Mouse (Mus musculus) liver, embryonic 15.5 days (tissue): Measurements from ENCODE around the gene Asxl1. TPM values are rescaled to one million over a fixed set of nuclear protein-coding genes. Genes with fewer than 3 reads are reported as not detected.

ENCODE experiments used
- ATAC-seq: fragments of 200-750 bp; cut with Nextera tagmentation; 2 replicates; pipeline ENCODE4 v1.8.0; 2017; ENCODE audit warnings: moderate number of reproducible peaks, mild to moderate bottlenecking, moderate library complexity; ENCODE audit not compliant: insufficient read depth
- H3K27ac ChIP-seq: fragments of 300-500 bp; sonication (generic); replicated peaks from 2 replicates; pipeline ENCODE4 v1.5.1; 2015; ENCODE audit warnings: mild to moderate bottlenecking, inconsistent platforms
- H3K27me3 ChIP-seq: fragments of 300-500 bp; sonication (generic); 2 replicates; pipeline ENCODE4 v1.6.1; 2015; ENCODE audit warnings: mild to moderate bottlenecking, inconsistent platforms
- H3K36me3 ChIP-seq: fragments of 300-500 bp; sonication (generic); replicated peaks from 2 replicates; pipeline ENCODE4 v1.6.1; 2015; ENCODE audit warnings: moderate library complexity, mild to moderate bottlenecking, inconsistent platforms
- H3K4me1 ChIP-seq: fragments of 300-500 bp; sonication (generic); replicated peaks from 2 replicates; pipeline ENCODE4 v1.6.1; 2015; ENCODE audit warnings: inconsistent platforms
- H3K4me2 ChIP-seq: fragments of 300-500 bp; sonication (generic); 2 replicates; pipeline ENCODE4 v1.6.1; 2015; ENCODE audit warnings: moderate library complexity, mild to moderate bottlenecking, inconsistent platforms
- H3K4me3 ChIP-seq: fragments of 300-500 bp; sonication (generic); replicated peaks from 2 replicates; pipeline ENCODE4 v1.5.1; 2015; ENCODE audit warnings: mild to moderate bottlenecking, inconsistent platforms
- H3K9ac ChIP-seq: fragments of 300-500 bp; sonication (generic); 2 replicates; pipeline ENCODE4 v1.6.1; 2015; ENCODE audit warnings: moderate library complexity, mild to moderate bottlenecking, inconsistent platforms
- H3K9me3 ChIP-seq: fragments of 300-500 bp; sonication (generic); replicated peaks from 2 replicates; pipeline ENCODE4 v1.6.1; 2016; ENCODE audit warnings: inconsistent platforms
- WGBS: fragments of 180-500 bp; shearing (Covaris S2); methylation state at CpG from one replicate; pipeline ENCODE4 v1.1.7; 2015; ENCODE audit warnings: mixed read lengths; ENCODE audit not compliant: insufficient replicate concordance; 5-methylcytosine and 5-hydroxymethylcytosine counted together
- polyA plus RNA-seq: library from polyadenylated mRNA; unstranded; fragments of >200 nt; fragmentation: Nextera tagmentation; extraction: Ambion mirVana; gene quantifications from 2 replicates; pipeline ENCODE4 v1.2.1, GENCODE M21; 2015

The Asxl1 gene
- polyA plus RNA-seq, 1 experiment from 2014 or later = 6.4 TPM

DNA sequence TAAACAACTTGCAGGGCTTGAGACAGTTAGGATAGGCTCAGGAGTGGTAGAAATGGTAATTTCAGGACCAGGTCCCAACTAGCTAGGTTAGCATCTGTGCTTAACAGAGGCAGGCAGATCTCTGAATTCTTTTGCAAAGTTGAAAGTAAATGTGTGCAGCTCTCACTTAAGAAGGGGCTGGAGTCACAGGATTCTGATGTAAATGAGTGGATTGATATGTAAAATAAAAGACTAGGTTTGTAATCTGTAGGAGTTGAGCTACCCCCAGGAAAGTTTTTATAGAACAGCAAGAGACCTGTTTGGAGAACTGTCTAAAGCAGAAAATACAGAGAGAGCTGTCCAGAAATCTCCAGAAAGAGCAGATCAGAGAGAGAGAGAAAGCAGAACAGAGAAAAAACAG lies 25.2 kb downstream of the Asxl1 start:
- peaks cover 51% of the 10 kb centered on the region for H3K36me3 ChIP-seq
- no peak for ATAC-seq

DNA sequence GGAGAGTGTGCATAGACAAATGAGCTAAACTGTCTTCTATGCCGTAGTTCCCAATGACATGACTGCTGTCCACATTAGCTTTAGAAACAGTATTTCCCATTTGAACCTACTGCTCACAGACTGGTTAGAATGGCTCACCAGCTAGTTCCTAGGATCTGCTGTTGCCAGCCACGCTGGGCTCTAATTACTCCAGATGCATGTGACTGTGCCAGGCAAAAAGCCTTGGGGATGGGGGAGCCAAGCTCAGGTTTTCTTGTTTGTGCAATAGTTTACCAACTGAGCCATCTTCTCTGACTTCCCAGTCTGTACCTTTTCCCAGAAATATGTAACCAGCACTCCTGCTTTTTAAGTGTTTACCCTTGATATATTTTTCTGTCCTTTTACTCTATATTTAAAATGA lies 29.8 kb downstream of the Asxl1 start:
- Histone ChIP-seq H3K36me3 (peaks cover 43% of the 10 kb centered on the region), H3K27me3 (no peaks in the 10 kb centered on the region), H3K9me3 (no peaks in the 10 kb centered on the region), H3K27ac (no peak overlapping the region), H3K9ac (no peak overlapping the region), H3K4me2 (no peak overlapping the region), H3K4me1 (peaks cover 8% of the 10 kb centered on the region), H3K4me3 (no peak overlapping the region)
- WGBS = 85% methylated on average over 2 of the region's 2 CpGs
- ATAC-seq = no peak

More for the DNA sequence above, 25.2 kb downstream of the Asxl1 start:
- H3K9me3 ChIP-seq = no peaks in the 10 kb centered on the region
- no peaks in the 10 kb centered on the region for H3K4me1 ChIP-seq
- H3K9ac ChIP-seq = no peak overlapping the region
- no peak overlapping the region for H3K4me3 ChIP-seq
- H3K4me2 ChIP-seq = no peak overlapping the region
- no peak overlapping the region for H3K27ac ChIP-seq
- no peaks in the 10 kb centered on the region for H3K27me3 ChIP-seq

DNA sequence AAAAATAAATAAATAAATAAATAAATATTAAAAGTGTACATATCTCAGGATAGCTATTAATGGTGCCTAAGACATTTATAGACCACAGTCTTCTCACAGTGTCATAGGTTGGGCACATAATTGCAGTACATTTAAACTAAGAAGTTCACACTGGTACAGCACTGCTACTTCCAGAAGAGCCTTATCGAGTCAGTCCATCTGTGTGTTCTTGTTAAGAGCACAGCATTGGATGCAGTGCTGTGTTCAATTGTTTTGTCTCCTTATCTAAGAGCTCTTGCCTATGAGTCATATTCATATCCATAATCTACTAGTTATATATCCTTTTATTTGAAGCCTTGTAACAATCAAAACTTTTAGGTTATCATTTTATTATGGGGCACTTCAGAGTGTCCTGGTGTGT lies 34.9 kb downstream of the Asxl1 start:
- no peaks in the 10 kb centered on the region for H3K9me3 ChIP-seq
- 49% methylated on average over 1 of the region's 1 CpGs for WGBS
- no peak overlapping the region for H3K4me3 ChIP-seq
- peaks cover 8% of the 10 kb centered on the region for H3K4me1 ChIP-seq
- no peak overlapping the region for H3K4me2 ChIP-seq
- H3K27me3 ChIP-seq = no peaks in the 10 kb centered on the region
- H3K9ac ChIP-seq = no peak overlapping the region
- no peak overlapping the region for H3K27ac ChIP-seq
- 0 out of 2 replicates have a peak, but pooled peaks have one; percentile 37 for ATAC-seq
- peaks cover 70% of the 10 kb centered on the region for H3K36me3 ChIP-seq

DNA sequence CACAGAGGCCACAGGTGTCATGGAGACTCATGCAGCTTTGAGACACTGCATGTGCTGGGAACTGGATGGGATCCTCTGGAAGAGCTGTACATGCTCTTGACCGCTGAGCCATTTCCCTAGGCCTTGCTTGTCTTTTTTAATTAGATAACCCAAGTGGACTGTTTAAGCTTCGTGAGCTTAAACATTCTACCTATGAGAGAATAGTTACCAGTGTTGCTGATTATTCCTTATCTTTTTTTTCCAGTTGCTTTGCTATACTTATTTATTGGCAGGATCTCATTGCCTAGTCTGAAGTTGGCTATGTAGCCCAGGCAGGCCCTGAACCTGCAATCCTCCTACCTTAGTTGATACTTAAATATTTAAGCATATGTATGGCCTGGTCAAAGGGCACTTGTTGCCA lies 44.2 kb downstream of the Asxl1 start:
- peak; percentile 34; the same call in 1 of the 2 replicates for ATAC-seq
- Histone ChIP-seq H3K27me3 (no peaks in the 10 kb centered on the region), H3K4me1 (peaks cover 15% of the 10 kb centered on the region), H3K4me3 (no peak overlapping the region), H3K9me3 (no peaks in the 10 kb centered on the region), H3K4me2 (no peak overlapping the region), H3K36me3 (peaks cover 78% of the 10 kb centered on the region), H3K27ac (peak overlapping the region; percentile 4; the same call in 1 of the 2 replicates), H3K9ac (no peak overlapping the region)
- 32% methylated on average over 2 of the region's 2 CpGs for WGBS

DNA sequence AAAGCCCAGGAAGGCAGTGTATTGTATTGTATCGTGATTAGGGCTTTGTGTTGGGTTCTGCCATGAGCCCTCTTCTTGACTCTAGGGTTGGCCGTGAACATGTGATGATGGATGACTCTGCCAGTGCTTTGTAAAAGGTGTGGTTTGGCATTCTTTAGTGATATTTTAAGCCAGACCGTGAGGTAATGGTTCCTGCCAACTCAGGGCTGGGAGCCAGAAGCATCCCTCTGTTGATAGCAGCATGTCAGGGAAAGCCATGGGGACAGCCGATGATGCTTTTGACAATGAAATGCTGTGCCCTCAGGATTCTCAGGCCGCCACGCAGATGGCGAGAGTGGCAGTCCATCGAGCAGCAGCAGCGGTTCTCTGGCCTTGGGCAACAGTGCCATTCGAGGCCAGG lies 47.4 kb downstream of the Asxl1 start:
- Histone ChIP-seq H3K4me3 (no peak overlapping the region), H3K27ac (no peak overlapping the region), H3K27me3 (no peaks in the 10 kb centered on the region), H3K4me2 (no peak overlapping the region), H3K36me3 (peaks cover 87% of the 10 kb centered on the region), H3K9ac (no peak overlapping the region), H3K4me1 (peaks cover 15% of the 10 kb centered on the region), H3K9me3 (no peaks in the 10 kb centered on the region)
- no peak for ATAC-seq
- WGBS = 94% methylated on average over 10 of the region's 10 CpGs

DNA sequence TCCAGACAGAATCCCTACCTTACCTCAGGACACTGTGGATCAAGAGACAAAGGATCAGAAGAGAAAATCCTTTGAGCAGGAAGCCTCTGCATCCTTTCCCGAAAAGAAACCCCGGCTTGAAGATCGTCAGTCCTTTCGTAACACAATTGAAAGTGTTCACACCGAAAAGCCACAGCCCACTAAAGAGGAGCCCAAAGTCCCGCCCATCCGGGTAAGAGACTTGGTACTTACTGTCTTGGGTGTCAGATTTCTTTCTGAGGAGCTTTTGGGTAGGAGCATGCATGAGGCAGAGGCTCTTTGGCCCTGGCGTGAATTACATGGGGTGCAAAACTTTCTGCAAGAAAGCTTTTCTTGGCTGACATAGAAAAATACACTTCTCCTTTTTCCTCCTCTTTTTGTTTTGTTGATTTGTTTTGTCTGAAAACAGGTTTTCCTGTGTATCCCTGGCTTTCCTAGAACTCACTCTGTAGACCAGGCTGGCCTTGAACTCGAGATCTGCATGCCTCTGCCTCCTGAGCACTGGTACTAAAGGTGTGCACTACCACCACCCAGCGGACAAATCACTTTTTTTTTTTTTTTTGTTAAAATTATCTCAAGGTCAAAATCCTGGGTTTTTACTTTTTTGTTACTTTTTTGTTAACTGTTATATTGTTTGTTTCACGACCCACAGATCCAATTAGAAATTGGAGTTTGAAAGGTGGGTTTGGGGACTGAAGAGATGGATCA lies 52.3 kb downstream of the Asxl1 start:
- Histone ChIP-seq H3K4me3 (no peak overlapping the region), H3K4me2 (no peak overlapping the region), H3K9me3 (no peaks in the 10 kb centered on the region), H3K27me3 (no peaks in the 10 kb centered on the region), H3K4me1 (no peaks in the 10 kb centered on the region; the same call in 1 of the 2 replicates), H3K36me3 (peaks cover 97% of the 10 kb centered on the region), H3K27ac (no peak overlapping the region), H3K9ac (no peak overlapping the region)
- ATAC-seq = no peak
- WGBS = 84% methylated on average over 11 of the region's 11 CpGs

DNA sequence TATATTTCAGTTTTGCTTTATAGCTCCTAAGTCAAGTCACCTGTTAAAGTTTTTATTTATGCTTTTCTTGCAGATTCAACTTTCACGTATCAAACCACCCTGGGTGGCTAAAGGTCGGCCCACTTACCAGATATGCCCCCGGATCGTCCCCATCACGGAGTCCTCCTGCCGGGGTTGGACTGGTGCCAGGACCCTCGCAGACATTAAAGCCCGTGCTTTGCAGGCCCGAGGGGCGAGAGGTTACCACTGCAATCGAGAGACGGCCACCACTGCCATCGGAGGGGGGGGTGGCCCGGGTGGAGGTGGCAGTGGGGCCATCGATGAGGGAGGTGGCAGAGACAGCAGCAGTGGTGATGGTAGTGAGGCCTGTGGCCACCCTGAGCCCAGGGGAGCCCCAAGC lies 53.5 kb downstream of the Asxl1 start:
- Histone ChIP-seq H3K27me3 (no peaks in the 10 kb centered on the region), H3K4me3 (no peak overlapping the region), H3K4me2 (no peak overlapping the region), H3K4me1 (peaks cover 5% of the 10 kb centered on the region), H3K9ac (no peak overlapping the region), H3K27ac (no peak overlapping the region), H3K9me3 (no peaks in the 10 kb centered on the region), H3K36me3 (peaks cover 90% of the 10 kb centered on the region)
- WGBS = 85% methylated on average over 15 of the region's 15 CpGs
- no peak for ATAC-seq

DNA sequence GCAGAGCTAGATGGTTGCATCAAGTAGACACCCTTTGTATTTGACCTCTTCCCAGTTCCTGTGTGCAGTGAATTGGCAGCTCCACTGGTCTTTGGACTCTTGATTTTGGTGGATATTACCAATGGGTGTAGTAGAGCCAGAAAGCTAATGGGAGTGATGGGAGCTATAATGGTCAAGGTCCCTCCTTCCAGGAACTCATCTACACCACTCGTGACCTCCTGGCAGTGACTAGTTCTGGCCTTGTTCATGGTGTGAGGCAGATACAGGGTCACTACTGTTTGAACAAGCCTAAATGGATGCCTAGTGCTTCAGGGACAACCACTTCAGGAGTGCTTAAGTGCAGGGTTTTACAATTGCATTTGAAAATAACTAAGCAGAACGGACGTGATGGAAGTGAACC lies 58.4 kb downstream of the Asxl1 start:
- H3K4me3 ChIP-seq = no peak overlapping the region
- no peaks in the 10 kb centered on the region for H3K9me3 ChIP-seq
- H3K27ac ChIP-seq = no peak overlapping the region
- no peaks in the 10 kb centered on the region for H3K27me3 ChIP-seq
- no peak overlapping the region for H3K4me2 ChIP-seq
- peaks cover 12% of the 10 kb centered on the region for H3K4me1 ChIP-seq
- peaks cover 69% of the 10 kb centered on the region for H3K36me3 ChIP-seq
- WGBS = 74% methylated on average over 3 of the region's 3 CpGs
- ATAC-seq = no peak
- no peak overlapping the region for H3K9ac ChIP-seq

DNA sequence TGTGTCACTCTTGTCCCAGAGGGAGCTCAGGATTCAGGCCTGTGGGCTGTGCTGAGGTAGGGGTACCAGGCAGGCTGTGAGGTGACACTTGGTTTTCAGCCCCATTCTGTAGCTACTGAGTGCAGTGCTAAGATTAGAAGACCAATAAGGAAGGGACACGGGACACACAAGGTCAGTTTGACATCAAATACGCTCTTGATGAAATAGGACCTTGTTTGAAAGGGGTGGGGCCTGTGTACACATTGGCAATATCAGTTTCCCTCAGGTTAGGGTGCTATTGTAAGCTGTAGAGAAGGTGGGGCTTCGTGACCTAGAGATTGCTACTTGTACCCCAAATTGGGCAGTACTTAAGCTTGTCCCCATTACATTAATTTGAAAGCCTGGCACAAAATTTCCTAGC lies 59.3 kb downstream of the Asxl1 start:
- Histone ChIP-seq H3K27me3 (no peaks in the 10 kb centered on the region), H3K36me3 (peaks cover 68% of the 10 kb centered on the region), H3K4me2 (no peak overlapping the region), H3K9ac (no peak overlapping the region), H3K9me3 (no peaks in the 10 kb centered on the region), H3K27ac (no peak overlapping the region), H3K4me1 (peaks cover 15% of the 10 kb centered on the region), H3K4me3 (no peak overlapping the region)
- no peak for ATAC-seq
- 55% methylated on average over 3 of the region's 3 CpGs for WGBS

DNA sequence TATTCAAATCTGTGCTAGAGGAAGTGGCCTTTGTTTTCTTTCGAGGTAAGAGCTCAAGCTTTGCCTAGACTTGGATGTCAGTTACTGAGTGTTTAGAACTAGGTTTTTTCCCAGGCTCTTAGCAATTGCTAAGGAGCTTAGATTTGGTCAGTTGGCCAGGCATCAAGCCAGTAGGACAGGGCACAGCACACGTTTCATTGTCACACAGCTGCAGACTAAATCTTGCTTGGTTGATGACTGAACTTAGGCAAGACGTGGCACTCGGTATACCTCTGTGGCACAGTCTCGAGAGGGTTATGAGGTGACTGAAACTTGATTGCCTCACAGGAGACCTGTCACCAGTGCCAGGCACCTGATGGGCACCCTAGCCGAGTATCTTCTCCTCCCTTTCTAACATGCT lies 61.3 kb downstream of the Asxl1 start:
- Histone ChIP-seq H3K4me3 (no peak overlapping the region), H3K4me1 (peaks cover 24% of the 10 kb centered on the region), H3K4me2 (no peak overlapping the region), H3K36me3 (peaks cover 68% of the 10 kb centered on the region), H3K9me3 (no peaks in the 10 kb centered on the region), H3K27ac (no peak overlapping the region), H3K9ac (no peak overlapping the region), H3K27me3 (no peaks in the 10 kb centered on the region)
- ATAC-seq = no peak
- WGBS = 76% methylated on average over 6 of the region's 6 CpGs

DNA sequence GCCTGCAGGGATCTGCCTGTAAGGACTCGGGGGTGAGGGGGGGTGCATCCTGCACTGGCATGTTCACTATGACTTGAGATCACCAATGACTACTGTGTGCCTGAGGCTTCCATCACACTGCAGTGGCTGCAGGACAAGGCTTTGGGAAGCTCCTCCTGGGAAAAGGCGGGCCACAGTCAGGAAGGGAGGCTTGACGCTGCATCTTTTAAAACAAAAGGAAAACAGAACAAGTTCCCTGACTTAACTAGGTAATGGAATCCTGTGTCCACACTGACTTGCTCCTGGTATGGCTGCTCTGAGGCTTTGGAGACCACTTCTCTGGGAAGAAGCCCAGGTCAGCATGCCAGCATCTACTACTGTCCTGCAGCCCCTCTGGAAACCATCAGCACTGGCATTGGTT lies 63.3 kb downstream of the Asxl1 start:
- WGBS = 86% methylated on average over 3 of the region's 3 CpGs
- Histone ChIP-seq H3K36me3 (peaks cover 78% of the 10 kb centered on the region), H3K27ac (no peak overlapping the region), H3K4me3 (no peak overlapping the region), H3K9me3 (no peaks in the 10 kb centered on the region), H3K4me1 (peaks cover 21% of the 10 kb centered on the region), H3K4me2 (no peak overlapping the region), H3K9ac (no peak overlapping the region), H3K27me3 (no peaks in the 10 kb centered on the region)
- no peak for ATAC-seq

DNA sequence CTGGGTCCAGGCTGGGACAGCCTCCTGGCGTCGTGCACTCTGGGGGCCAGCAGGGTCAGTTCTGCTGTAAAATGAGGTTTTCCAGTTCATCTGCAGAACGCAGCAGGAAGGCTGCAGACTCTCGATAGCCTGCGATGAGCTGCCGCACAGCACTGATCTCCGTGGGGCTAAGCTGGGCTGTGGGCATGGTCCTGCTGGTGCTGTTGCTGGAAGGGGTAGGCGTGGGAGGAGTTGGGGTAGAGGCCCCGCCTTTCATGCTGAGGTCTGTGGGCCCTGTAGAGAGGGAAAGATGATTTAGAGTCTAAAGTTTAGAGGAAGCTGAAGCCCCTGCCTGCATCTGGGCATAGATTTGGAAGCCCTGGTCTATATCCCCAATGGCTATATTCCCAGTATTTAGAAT lies 65.9 kb downstream of the Asxl1 start:
- WGBS = 53% methylated on average over 9 of the region's 9 CpGs
- ATAC-seq = no peak
- Histone ChIP-seq H3K4me2 (no peak overlapping the region), H3K27ac (no peak overlapping the region), H3K27me3 (no peaks in the 10 kb centered on the region), H3K9me3 (no peaks in the 10 kb centered on the region), H3K4me3 (no peak overlapping the region), H3K9ac (no peak overlapping the region), H3K36me3 (peaks cover 90% of the 10 kb centered on the region), H3K4me1 (peaks cover 12% of the 10 kb centered on the region)
